Mouse (Mus musculus) liver, postnatal 0 days (tissue): Measurements from ENCODE around the gene Spin1. TPM values are rescaled to one million over a fixed set of nuclear protein-coding genes. Genes with fewer than 3 reads are reported as not detected.

ENCODE experiments used
- ATAC-seq: fragments of 200-750 bp; cut with Nextera tagmentation; 2 replicates; pipeline ENCODE4 v1.8.0; 2017; ENCODE audit warnings: mild to moderate bottlenecking, moderate library complexity
- DNase-seq: peaks from one replicate; pipeline ENCODE4 v3.0.0-alpha.2; 2016
- H3K27ac ChIP-seq: fragments of 300-500 bp; sonication (generic); 2 replicates; pipeline ENCODE4 v1.5.1; 2014; ENCODE audit warnings: antibody characterized with exemption, moderate library complexity, mild to moderate bottlenecking, low read depth
- H3K27me3 ChIP-seq: fragments of 300-500 bp; sonication (generic); 2 replicates; pipeline ENCODE4 v1.6.1; 2014; ENCODE audit warnings: low read length, control low read depth, mixed read lengths; ENCODE audit not compliant: insufficient read depth
- H3K36me3 ChIP-seq: fragments of 300-500 bp; sonication (generic); replicated peaks from 2 replicates; pipeline ENCODE4 v1.6.1; 2014; ENCODE audit warnings: mild to moderate bottlenecking, control low read depth, low read length, moderate library complexity, mixed read lengths; ENCODE audit not compliant: insufficient read depth
- H3K4me1 ChIP-seq: fragments of 300-500 bp; sonication (generic); 2 replicates; pipeline ENCODE4 v1.6.1; 2014; ENCODE audit warnings: antibody characterized with exemption, mild to moderate bottlenecking, control low read depth; ENCODE audit not compliant: insufficient read depth
- H3K4me2 ChIP-seq: fragments of 300-500 bp; sonication (generic); 2 replicates; pipeline ENCODE4 v1.6.1; 2014; ENCODE audit warnings: low read depth, mild to moderate bottlenecking, low read length, moderate library complexity, mixed read lengths
- H3K4me3 ChIP-seq: fragments of 300-500 bp; sonication (generic); 2 replicates; pipeline ENCODE4 v1.5.1; 2014; ENCODE audit warnings: low read depth, low read length
- H3K9ac ChIP-seq: fragments of 300-500 bp; sonication (generic); replicated peaks from 2 replicates; pipeline ENCODE4 v1.6.1; 2014; ENCODE audit warnings: mild to moderate bottlenecking, moderate library complexity
- H3K9me3 ChIP-seq: fragments of 300-500 bp; sonication (generic); 2 replicates; pipeline ENCODE4 v1.6.1; 2016; ENCODE audit warnings: mild to moderate bottlenecking, control low read depth, low read length, mixed read lengths
- CTCF ChIP-seq: sonication (generic); IDR thresholded peaks from 2 replicates; pipeline ENCODE4 v1.5.1; 2016; ENCODE audit warnings: antibody characterized with exemption, low read depth
- EP300 ChIP-seq: IDR thresholded peaks from 2 replicates; pipeline ENCODE4 v1.6.1; 2016; ENCODE audit warnings: antibody characterized with exemption, low read depth, mild to moderate bottlenecking
- WGBS: fragments of 180-500 bp; shearing (Covaris S2); extraction: QIAGEN DNeasy Blood & Tissue Kit; methylation state at CpG from one replicate; pipeline ENCODE4 v1.1.7; 2014; ENCODE audit not compliant: insufficient replicate concordance; 5-methylcytosine and 5-hydroxymethylcytosine counted together
- polyA plus RNA-seq: library from polyadenylated mRNA; unstranded; fragments of >200 nt; fragmentation: Nextera tagmentation; extraction: Ambion mirVana; gene quantifications from 2 replicates; pipeline ENCODE4 v1.2.1, GENCODE M21; 2015

The Spin1 gene
- polyA plus RNA-seq, 1 experiment from 2014 or later = 12.6 TPM

GRCm38 (mm10) chr13:51172601-51173000 lies 71.9 kb downstream of the Spin1 start:
- H3K4me3 ChIP-seq = no peak overlapping the region
- peaks cover 7% of the 10 kb centered on the region; the same call in 1 of the 2 replicates for H3K4me1 ChIP-seq
- no peak overlapping the region for H3K4me2 ChIP-seq
- WGBS = 88% methylated on average over 7 of the region's 7 CpGs
- no peaks in the 10 kb centered on the region for H3K36me3 ChIP-seq
- H3K9me3 ChIP-seq = no peaks in the 10 kb centered on the region
- peaks cover 22% of the 10 kb centered on the region for H3K27me3 ChIP-seq
- TF ChIP-seq CTCF (no peak), EP300 (no peak)
- H3K9ac ChIP-seq = no peak overlapping the region
- DNase-seq (no peak), ATAC-seq (no peak)
- H3K27ac ChIP-seq = no peak overlapping the region

DNA sequence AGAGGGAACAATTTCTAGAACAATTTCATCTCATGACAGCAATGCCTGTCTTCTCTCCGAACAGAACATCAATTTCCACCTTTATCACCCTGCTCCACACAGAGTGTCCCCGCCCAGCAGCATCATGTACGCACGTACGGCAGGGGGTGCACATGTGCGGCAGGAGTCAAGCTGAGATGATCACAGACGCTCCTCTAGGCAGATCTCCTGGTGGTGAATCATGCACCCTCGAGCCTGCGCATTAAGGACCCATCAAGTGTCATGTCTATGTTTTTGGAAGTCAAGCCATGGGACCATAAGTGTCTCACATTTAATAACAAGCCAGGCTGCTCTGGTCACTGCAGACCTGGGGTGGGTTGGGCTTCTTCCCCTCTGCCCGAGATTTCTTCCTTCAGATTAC lies 78.3 kb downstream of the Spin1 start:
- Histone ChIP-seq H3K9ac (no peak overlapping the region), H3K4me2 (no peak overlapping the region), H3K4me3 (no peak overlapping the region), H3K27me3 (no peaks in the 10 kb centered on the region), H3K27ac (no peak overlapping the region), H3K9me3 (no peaks in the 10 kb centered on the region), H3K4me1 (no peaks in the 10 kb centered on the region), H3K36me3 (no peaks in the 10 kb centered on the region)
- DNase-seq (no peak), ATAC-seq (no peak)
- WGBS = 74% methylated on average over 10 of the region's 10 CpGs
- no peak for TF ChIP-seq CTCF

GRCm38 (mm10) chr13:51179362-51179761 lies 78.7 kb downstream of the Spin1 start:
- Histone ChIP-seq H3K4me2 (no peak overlapping the region), H3K4me3 (no peak overlapping the region), H3K4me1 (no peaks in the 10 kb centered on the region), H3K27me3 (no peaks in the 10 kb centered on the region), H3K36me3 (no peaks in the 10 kb centered on the region), H3K9ac (no peak overlapping the region), H3K27ac (no peak overlapping the region), H3K9me3 (no peaks in the 10 kb centered on the region)
- ATAC-seq (no peak), DNase-seq (no peak)
- no peak for TF ChIP-seq CTCF
- no peak for TF ChIP-seq EP300
- WGBS = 41% methylated on average over 3 of the region's 3 CpGs

DNA sequence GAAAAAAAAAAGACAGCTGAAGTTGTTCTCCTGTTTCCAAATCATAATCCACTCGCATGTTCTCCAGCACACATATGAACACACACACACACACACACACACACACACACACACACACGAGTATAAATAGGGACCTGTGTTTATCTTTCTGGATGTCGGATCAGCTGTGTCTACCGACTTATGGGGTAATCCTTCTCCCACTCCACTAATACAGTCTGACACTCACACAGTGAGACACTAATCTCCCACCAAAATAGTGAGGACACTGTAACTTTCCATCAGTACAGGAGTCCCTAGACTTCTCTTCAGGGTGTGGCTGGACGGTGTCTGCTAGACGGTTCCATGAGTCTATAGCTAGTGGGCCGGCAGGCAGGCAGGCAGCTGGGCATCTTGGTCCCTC lies 81.6 kb downstream of the Spin1 start:
- Histone ChIP-seq H3K9ac (no peak overlapping the region), H3K4me2 (no peak overlapping the region), H3K27me3 (no peaks in the 10 kb centered on the region), H3K9me3 (no peaks in the 10 kb centered on the region), H3K36me3 (no peaks in the 10 kb centered on the region), H3K27ac (no peak overlapping the region), H3K4me3 (no peak overlapping the region), H3K4me1 (no peaks in the 10 kb centered on the region)
- no peak for ATAC-seq
- TF ChIP-seq CTCF = no peak
- TF ChIP-seq EP300 = no peak
- no peak for DNase-seq
- 72% methylated on average over 7 of the region's 7 CpGs for WGBS

DNA sequence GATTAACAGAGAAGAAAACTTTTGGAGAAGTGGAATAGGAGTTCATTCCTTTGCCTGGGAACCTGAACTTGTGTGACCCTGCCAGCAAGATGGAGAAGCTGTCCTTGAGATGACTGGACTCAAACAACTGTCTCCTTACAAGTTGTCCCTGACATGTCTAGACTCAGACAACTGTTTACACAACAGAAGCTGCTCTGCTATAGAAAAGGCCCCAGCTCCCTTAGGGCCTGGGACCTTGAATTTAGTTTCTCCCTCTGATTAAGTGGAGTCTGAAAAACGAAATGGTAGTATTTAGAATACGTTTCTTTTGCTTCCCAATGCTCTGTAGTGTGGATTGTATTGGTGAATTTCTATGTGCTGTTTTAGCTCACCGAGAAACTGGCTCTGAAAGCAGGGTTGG lies 84.2 kb downstream of the Spin1 start:
- H3K27me3 ChIP-seq = no peaks in the 10 kb centered on the region
- no peaks in the 10 kb centered on the region for H3K9me3 ChIP-seq
- no peak overlapping the region for H3K4me2 ChIP-seq
- H3K27ac ChIP-seq = no peak overlapping the region
- TF ChIP-seq EP300 (no peak), CTCF (no peak)
- ATAC-seq (no peak), DNase-seq (no peak)
- WGBS = 75% methylated on average over 3 of the region's 3 CpGs
- H3K4me3 ChIP-seq = no peak overlapping the region
- no peaks in the 10 kb centered on the region for H3K4me1 ChIP-seq
- no peaks in the 10 kb centered on the region for H3K36me3 ChIP-seq
- no peak overlapping the region for H3K9ac ChIP-seq

DNA sequence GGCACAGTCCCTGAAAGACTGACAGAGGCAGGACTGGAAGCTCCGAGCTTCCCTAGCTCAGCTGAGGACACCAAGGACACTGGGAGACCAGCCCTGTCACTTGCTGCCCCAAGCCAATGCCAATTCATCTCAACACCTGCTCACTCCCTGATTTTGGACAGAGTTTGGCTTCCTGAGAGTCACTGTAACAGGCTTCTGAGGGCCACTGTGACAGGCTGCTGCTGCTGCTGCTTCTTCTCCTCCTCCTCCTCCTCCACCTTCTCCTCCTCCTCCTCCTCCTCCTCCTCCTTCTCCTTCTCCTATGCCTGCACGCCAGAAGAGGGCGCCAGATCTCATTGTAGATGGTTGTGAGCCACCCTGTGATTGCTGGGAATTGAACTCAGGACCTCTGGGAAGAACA lies 89.7 kb downstream of the Spin1 start:
- H3K27me3 ChIP-seq = no peaks in the 10 kb centered on the region
- H3K36me3 ChIP-seq = no peaks in the 10 kb centered on the region
- no peak for TF ChIP-seq EP300
- TF ChIP-seq CTCF = 0 out of 2 replicates have a peak, but pooled peaks have one; percentile 20
- no peak overlapping the region for H3K9ac ChIP-seq
- WGBS = 41% methylated on average over 3 of the region's 3 CpGs
- H3K4me2 ChIP-seq = no peak overlapping the region
- H3K4me3 ChIP-seq = no peak overlapping the region
- DNase-seq (no peak), ATAC-seq (no peak)
- H3K9me3 ChIP-seq = no peaks in the 10 kb centered on the region
- H3K4me1 ChIP-seq = no peaks in the 10 kb centered on the region
- no peak overlapping the region for H3K27ac ChIP-seq

- no peaks in the 10 kb centered on the region for H3K27me3 ChIP-seq
- H3K4me3 ChIP-seq = no peak overlapping the region
- WGBS = 64% methylated on average over 6 of the region's 6 CpGs
- H3K27ac ChIP-seq = no peak overlapping the region
- no peak for ATAC-seq
- no peaks in the 10 kb centered on the region for H3K4me1 ChIP-seq
- H3K9me3 ChIP-seq = no peaks in the 10 kb centered on the region
- no peak for DNase-seq
- H3K4me2 ChIP-seq = no peak overlapping the region
- no peak for TF ChIP-seq EP300
- peak; percentile 35 for TF ChIP-seq CTCF
- no peak overlapping the region for H3K9ac ChIP-seq
- H3K36me3 ChIP-seq = no peaks in the 10 kb centered on the region
Measured at GRCm38 (mm10) chr13:51191416-51192140, 90.9 kb downstream of the Spin1 start.
